Mouse (Mus musculus) mouse trophoblast stem cell (cell line): ENCODE results near the gene Prmt7.

Experiments
- in situ Hi-C, 2 experiments: fragments of 300-500 bp; cut with MseI, MboI; formaldehyde crosslinking; loops; 2 replicates in 1 of 2; 3 replicates in 1 of 2; pipeline ENCODE4 v1.15.1; 2025

Gene Prmt7

DNA sequence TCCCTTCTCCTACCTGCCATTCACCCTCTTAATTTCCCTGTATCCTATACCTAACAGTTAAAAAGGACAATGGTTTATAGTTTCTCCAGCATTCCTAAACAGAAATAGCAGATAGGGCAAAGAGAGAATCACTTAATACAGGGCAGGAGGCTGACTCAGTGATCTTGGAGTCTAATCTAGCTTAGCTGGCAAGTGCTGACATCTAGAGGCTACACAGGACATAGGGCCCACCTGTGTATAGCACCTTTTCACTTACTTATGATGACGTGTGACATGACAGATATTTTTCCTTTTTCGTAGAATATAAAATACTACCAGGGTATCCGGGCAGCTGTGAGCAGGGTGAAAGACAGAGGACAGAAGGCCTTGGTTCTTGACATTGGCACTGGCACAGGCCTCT lies 8.9 kb downstream of the Prmt7 start:
- in situ Hi-C loops, result no loop called here

DNA sequence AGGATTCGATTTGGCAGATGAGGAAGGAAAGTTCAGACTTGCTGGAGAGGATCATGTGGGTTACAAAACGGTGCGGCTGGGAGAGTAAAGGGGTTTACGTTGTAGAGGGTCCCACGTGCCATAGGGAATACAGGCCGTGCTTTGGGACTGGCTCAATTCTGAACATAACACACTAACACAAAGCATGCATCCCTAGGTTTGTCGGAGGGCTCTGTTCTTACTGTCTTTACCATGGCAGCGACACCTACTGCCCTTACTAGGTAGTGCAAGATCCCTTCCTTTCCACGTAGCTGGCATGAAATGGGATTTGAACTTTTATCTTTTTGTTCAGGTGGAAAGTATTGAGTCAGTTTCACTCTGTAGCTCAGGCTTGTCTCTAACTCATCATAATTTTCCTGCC lies 15.9 kb downstream of the Prmt7 start:
- in situ Hi-C loops, result no loop called here

DNA sequence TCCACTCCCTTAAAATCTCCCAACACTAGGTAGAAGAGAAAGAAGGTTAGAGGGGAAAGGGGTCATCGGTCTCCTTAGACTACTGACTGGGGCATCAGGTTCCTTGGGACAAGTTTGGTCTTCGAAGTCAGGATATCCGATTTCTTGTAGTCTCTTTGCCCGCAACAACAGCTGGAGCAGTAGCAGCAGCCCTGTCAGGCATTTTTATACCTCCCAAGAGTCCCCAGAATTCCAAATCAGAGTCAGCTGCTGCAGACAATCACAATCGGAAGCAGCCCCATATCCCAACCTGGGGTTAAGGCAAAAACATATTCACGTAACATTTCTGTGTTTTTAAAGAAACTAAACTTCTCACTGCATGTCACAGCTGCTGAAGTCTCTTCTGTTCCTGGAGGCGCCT lies 20.8 kb downstream of the Prmt7 start:
- in situ Hi-C loops, result no loop called here

GRCm38 (mm10) chr8:106232751-106233150 lies 22.0 kb downstream of the Prmt7 start:
- in situ Hi-C loops, result no loop called here

DNA sequence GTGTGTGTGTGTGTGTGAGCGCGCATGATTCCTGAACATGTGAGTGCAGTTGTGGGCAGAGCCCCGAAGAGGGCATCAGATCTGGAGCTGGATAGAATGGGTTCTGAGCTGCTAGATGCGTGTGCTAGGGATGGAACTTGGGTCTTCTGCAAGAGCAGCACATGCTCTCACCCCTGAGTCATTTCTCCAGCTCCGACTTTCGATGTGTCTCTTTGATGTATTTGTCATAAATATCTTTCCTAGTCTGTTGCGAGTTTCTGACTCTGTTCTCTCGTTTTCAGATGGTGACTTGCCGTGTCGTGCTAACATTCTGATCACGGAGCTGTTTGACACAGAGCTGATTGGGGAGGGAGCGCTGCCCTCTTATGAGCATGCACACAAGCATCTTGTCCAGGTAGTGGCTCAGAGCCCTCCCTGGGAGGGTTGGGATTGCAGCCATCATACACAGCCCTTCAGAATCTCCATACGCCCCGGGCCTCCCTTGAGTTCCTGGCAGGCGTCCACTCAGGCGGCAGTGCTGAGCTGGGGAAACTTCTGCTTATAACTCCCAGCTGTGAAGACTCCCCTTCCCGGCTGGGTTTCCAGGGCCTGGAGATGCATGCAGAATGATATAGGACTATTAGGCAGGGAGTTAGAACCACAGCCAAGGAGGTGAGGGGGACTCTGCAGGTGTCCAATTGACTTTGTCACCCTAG lies 24.0 kb downstream of the Prmt7 start:
- in situ Hi-C loops, result no loop called here

- in situ Hi-C loops, result no loop called here
Measured at GRCm38 (mm10) chr8:106237106-106237505, 26.4 kb downstream of the Prmt7 start.

GRCm38 (mm10) chr8:106250186-106250585 lies 39.5 kb downstream of the Prmt7 start:
- in situ Hi-C loops, result no loop called here

- in situ Hi-C loops, result no loop called here
Measured at GRCm38 (mm10) chr8:106258169-106258568, 47.4 kb downstream of the Prmt7 start.

DNA sequence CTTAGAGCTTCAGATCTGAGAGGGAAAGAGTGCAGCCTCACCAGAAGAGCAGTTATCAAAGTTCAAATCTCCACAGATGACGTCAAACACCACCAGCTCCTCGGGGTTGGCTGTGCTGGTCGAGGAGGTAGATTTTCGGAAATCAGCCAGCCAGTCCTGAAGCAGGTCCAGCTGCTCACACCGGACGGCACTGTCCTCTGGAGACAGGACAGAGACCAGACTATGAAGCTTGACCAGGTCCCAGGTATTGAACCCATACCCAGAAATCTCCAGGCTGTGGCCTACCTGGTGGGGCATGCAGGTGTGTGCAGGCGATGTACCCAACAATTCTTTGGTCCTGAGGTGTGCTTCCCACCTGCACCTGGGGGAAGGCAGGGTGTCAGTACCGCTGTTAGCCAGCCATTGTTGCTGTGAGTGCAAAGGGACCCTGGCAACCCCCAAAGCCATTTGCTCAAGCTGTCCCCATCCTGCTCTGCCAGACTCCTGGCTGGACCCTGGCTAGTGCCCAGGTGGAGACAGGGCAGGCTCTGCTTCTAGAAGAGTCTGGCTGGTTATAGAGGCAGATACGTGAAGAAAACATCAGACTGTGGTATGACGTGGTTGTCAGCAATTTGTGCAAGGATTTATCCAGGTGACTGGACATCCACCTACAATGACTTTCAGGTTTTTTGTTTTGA lies 49.0 kb downstream of the Prmt7 start:
- in situ Hi-C loops, result no loop called here

- in situ Hi-C loops, result no loop called here
Measured at GRCm38 (mm10) chr8:106260894-106261293, 50.2 kb downstream of the Prmt7 start.

GRCm38 (mm10) chr8:106262343-106262742 lies 51.6 kb downstream of the Prmt7 start:
- in situ Hi-C loops, result no loop called here

DNA sequence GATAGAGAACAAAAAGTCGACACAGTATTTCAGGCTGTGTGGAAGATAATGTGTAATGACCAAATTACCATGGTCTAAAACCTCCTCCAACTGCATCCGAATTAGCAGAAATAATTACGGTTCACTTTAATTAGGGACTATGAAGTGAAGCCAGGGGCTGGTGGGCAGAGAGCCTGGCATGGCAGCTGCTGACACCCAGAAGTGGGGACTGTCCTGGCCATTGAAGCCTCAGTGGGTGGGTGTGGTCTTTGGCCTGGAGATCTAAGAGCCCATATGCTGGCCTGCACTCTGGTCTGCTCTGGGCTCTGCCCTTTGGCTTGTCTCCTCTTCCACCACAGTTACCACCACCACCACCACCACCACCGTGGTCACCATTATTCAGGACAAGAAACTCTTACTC lies 53.2 kb downstream of the Prmt7 start:
- in situ Hi-C loops, result no loop called here

GRCm38 (mm10) chr8:106265398-106265797 lies 54.7 kb downstream of the Prmt7 start:
- in situ Hi-C loops, result no loop called here

- in situ Hi-C loops, result no loop called here
Measured at GRCm38 (mm10) chr8:106268710-106269346, 58.1 kb downstream of the Prmt7 start.

GRCm38 (mm10) chr8:106270804-106271203 lies 60.1 kb downstream of the Prmt7 start:
- in situ Hi-C loops, result no loop called here

DNA sequence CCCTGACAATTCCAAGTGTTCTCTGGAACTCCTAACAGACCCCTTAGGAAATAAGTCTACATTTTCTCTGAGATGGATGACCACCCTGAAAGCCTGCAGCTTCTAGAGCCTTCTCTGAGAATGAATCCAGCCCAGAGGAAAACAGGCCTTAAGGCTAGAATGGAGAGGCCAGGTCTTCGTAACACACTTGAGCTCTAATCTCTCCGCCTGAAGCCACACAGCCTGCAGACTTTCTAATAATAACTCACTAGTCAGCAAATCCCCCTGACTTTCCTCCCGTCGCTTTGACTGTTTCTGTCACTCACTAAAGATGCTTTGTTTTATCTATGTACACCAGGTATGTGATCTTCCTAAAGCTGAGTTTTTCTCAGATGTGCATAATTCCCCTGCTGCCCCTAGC lies 60.6 kb downstream of the Prmt7 start:
- in situ Hi-C loops, result no loop called here

DNA sequence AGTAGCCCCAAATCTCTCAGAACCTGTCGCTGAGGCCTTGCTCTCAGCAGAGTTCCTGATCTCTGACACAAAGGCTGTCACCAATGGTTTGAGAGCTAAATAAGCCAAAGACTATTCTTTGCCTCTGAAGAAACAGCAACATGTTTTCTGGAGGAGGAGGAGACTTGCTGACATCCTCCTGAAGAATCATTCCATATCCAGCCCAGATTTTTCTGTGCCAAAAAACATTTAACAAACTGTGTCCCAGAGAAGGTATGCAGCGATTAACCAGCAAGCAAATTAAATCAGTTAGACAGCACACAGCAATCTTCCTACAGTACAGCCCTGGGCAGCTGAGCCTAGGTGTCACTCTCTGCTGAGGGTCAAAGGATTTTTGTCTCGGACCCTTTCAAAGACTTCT lies 62.7 kb downstream of the Prmt7 start:
- in situ Hi-C loops, result no loop called here

DNA sequence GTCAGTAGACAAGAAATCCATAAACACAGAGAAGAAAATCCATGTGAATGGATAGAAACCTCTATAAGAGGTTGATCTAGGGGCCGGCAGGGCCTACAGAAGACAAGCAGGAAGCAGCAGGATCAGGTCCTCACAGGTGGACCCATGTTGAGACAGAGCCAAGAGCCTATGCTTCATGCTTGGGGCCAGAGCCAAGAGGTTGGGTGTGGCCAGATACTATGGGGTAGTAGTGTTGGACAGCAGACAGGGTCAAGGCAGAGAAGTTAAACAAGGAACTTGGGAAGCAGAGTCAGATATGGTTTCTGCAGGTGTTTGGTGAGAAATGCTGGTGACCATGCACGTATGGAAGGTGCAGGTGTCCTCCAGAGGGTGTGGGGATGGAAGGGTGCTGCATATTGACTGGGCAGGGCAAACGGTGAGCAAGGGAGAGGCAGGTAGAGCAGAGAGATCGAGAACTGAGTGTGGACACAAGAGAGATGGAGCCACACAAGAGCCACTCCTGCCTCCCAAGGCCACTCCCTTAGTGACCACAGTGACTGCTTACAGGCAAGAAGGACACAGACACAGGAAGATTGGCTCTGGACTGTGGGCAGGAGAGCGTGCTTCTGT lies 66.1 kb downstream of the Prmt7 start:
- in situ Hi-C loops, result no loop called here

- in situ Hi-C loops, result no loop called here
Measured at GRCm38 (mm10) chr8:106278367-106279042, 67.8 kb downstream of the Prmt7 start.

DNA sequence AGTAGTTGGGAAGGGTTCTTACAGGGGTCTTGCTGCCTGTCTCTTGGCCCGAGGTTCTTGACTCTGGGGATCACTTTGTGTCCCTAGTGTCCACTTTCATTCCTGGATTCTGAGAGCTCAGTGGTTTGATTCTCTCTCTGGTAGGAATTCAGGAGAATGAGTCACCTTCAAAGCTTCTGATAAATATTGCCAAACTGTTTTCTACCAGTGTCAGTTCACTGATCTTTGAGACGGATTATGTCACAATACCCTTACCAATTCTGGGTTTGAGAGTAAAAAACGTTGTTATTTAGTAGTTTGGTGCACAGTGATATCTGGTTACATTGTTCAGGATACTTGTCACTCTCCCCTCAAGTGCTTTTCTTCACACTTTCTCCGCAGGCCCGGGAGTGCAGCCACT lies 69.4 kb downstream of the Prmt7 start:
- in situ Hi-C loops, result no loop called here

DNA sequence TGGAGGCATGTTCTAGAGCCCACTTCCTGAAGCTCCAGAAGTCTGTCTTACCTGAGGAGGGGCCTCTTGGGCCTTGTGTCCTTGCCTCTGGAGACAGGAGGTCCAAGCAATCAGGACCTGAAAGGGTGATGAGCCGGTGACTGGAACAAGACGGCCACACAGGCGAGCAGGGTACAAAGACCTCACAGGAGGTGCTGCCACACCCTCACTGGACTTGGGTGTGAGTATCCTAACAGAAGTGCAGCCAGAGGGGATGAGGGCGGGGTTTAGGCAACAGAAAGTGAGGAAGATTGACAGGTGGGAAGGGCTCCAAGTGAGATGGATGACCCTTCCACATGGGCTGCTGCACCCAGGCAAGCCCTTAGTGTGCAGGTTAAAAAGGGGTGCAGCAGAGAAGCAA lies 70.1 kb downstream of the Prmt7 start:
- in situ Hi-C loops, result no loop called here

DNA sequence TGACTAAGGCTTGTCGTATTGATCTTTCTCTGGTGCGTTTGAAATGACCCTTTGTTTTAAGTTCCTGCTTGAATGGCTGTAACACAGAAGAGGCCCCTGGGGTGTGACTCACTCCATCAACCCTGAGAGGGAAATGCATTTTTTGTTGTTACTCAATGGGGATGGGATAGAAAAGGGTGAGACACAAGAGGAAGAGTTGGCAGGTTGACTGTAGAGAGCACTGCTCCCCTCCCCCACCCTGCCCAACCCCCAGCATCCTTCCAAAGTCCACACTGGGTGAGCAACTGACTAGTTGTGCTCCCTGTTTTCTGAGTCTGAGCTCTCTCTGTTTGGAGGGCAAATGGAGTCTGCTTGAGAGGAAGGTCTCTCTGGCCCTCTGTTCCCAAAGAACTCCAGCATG lies 76.7 kb downstream of the Prmt7 start:
- in situ Hi-C loops, result no loop called here
